Mouse (Mus musculus) layer of hippocampus, adult 18-20 months (tissue): ENCODE results near the gene Gna15. TPM values are rescaled to one million over a fixed set of nuclear protein-coding genes. Genes with fewer than 3 reads are reported as not detected.
A peak's percentile ranks its signal among the peaks of the same experiment; 100 is the strongest.

ENCODE experiments used
- DNase-seq, 2 experiments: peaks; one replicate each; pipeline ENCODE4 v3.0.0; 2022; ENCODE audit warnings: low spot score in 2 of 2
- long read RNA-seq: library from polyadenylated mRNA; stranded (forward); transcript quantifications from one replicate; pipeline ENCODE4 v2.0.0, GENCODE M21; 2021
- total RNA-seq, 2 experiments: library from RNA; stranded (reverse); gene quantifications; 2 replicates each; pipeline ENCODE4 v1.2.3; 2021

The Gna15 gene
- total RNA-seq, result 1 to 10 TPM; 3.9 to 4.4 TPM
- long read RNA-seq, transcript Gna15-201 (7 exons, 1,962 nt), result major isoform, 5 of 6 reads
- long read RNA-seq, partial matches to known transcripts, result 0 of 6 reads
- long read RNA-seq, other reads (novel, unspliced or antisense), result 1 of 6 reads

DNA sequence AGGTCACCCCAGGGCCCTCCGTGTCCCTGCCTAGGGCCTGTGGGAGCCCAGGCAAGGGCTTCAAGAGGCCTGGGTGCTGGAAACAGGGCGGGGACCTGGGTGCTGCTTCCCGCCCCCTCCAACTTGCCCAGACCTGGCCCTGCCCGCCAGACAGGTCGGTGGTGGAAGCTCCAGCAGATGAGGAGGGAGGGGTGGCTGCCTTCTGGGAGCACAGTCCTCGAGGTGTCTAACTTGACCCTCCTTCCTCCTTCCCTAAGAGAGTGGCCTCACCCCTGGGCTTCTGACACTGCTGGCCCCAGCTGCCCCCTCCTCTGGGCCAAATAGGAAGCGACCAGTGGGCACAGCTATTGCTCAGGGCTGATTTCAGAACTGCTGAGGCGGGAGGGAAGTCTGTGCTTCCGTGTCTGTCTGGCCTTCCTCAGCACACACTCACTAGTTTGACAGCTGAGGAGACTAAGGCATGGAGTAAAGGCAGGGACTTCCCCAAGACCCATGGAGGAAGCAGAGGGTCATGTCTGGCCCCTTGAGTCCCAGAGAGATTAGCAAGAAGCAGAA is at the start of gene Gna15:
Gene Gna15 (minus strand): TSS at position 175 of the 555 bp plus-strand sequence.
- no peak for DNase-seq

DNA sequence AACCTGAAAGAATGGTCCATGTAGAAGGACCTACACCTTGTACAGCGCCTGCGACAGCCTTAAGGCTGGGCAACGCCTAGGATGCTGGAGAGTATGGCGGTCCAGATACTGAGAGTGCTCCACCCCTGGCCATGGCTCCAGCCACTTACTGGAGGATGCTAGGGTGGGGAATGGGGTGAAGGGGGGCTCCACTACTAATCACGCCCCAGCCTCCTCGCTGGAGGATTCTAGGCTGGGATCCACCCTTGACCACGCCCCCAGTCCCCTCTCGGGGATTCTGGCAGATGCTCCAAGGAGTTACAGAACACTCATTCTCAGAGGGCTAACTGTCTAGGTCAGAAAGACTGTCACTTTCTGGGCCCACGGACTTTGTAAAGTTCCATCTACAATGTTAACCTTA is 49.0 kb upstream of the Gna15 start:
- DNase-seq, result no peak

DNA sequence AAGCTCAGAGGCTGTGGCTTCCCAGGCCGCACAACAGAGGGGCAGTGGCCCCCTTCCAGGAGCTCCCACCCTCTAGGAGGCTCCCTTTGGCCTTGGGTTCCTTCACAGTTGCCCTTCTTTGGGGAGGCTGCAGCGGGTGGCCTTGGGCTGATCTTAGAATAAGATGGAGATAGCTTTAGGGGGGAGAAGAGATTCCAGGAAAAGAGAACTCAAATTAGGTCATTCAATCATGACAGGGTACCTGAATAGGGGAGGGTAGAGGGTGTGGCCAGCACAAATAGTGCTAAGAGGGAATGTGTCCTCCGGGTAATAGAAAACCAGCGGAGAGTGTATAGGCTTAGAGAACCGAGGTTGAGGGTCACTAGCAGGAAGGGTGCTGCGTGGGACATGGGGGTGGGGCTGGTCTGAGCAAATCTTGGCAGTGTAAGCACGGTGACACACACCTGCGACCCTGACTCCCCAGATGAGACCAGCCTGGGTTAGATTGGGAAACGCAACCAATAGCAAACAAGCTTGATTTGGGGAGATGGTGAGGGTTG is 48.2 kb upstream of the Gna15 start:
- no peak for DNase-seq

DNA sequence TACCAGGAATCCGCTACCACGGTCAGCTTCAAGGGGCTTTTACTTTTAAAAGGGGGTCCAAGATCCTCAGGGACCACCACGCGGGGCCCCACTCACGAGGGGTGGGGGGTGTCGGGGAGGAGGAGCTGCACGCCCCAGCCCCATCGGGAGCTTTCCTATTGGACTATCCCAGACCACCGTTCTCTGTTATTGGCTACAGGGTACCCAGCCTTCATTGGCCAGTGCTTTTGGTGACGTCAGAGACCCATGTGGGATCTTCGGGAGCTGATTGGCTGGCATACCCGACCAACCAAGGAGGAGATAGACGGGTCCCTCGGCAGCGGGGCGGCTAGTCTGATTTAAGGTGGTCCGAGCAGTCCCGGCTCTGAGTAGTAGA is 47.5 kb upstream of the Gna15 start:
- peak; percentile 99 to 100 for DNase-seq

DNA sequence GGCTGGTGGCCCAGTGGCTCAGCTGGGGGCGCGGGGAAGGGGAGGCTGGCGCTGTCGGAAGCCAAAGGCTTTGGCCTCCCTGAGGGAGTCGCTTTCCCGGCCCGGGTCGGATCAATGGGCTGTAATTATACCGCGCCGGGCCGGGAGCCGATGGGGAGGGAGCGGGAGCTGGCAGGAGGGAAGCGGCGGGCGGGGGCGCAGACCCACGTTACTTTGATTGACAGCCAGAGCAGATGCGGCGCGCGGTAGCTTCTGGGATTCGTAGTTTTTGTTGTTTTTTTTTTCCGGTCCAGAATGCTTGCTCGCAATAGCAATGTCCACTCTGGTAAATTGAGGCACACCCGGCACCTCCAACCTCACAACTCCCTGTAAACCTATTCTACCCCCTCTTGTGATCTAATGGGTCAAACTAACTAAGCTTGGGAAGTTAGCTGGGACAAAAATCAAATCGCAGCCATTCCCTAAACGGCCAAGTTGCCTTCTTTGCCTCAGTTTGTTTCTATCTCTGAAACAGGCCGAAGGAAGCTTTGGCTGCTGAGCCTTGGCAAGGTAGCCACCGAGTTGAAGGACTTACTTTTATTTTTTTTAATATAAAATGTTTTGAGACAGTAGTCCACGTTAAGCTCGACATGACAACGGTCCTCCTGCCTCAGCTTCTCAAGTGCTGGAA is 46.9 kb upstream of the Gna15 start:
- peak; percentile 91 to 97 for DNase-seq

DNA sequence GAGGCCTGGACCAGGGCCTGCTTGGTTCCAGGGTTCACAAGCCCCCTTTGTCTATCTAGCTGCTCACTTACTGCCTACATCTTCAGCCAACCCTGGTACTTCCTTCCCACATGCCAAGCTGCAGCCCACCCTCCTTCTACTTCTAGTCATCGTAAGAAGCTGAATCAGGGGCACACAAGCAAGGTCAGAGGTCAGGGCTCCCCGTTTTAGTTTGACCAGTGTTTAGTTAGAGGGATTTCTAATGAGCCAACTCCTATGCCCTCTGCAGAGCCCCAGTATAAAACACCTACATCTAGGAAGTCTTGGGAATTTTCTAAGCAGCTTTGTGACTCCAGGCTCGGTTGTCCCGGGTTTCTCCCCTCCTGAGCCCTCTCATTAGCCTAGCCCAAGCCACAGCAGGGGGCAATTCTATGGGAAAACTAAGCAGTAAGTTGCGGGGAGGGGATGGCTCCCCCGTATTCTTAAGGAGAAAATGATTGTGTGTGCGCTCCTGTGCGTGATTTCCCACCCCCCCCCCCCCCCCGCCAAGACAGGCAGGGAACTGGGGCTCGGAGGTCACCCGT is 46.3 kb upstream of the Gna15 start:
- DNase-seq, result no peak

DNA sequence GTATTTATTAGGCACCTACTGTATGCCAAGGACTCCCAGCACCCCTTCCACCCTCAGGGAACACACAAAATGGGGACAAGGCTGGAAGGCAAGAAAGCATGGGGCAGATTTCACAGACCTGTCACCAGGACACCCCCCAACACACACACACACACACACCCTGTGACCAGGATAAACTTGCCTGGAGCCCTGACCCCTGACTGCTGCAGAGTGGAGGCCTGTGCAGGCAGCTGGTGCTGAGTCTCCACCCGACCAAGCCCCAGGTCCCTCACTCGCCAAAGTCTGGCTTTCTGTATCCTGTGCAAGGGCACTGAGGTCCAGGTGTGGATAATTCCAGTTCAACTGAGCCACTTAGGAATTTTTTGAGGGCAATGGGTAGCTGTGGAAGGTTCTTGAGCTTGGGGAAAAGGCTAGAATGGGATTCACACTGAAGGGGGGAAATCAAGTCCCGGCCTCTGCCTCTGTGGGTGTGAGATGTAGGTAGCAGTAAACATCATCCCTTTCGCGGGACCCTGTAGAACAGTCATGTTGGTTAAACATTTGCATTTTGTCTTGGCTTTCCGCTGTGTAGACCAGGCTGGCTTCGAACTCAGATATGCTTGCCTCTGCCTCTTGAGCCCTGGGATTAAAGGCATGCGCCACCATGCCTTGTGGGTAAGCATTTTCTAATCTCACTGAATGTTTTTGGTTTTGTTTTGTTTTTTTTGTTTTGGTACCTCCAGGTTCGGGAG is 45.6 kb upstream of the Gna15 start:
- DNase-seq, result no peak

DNA sequence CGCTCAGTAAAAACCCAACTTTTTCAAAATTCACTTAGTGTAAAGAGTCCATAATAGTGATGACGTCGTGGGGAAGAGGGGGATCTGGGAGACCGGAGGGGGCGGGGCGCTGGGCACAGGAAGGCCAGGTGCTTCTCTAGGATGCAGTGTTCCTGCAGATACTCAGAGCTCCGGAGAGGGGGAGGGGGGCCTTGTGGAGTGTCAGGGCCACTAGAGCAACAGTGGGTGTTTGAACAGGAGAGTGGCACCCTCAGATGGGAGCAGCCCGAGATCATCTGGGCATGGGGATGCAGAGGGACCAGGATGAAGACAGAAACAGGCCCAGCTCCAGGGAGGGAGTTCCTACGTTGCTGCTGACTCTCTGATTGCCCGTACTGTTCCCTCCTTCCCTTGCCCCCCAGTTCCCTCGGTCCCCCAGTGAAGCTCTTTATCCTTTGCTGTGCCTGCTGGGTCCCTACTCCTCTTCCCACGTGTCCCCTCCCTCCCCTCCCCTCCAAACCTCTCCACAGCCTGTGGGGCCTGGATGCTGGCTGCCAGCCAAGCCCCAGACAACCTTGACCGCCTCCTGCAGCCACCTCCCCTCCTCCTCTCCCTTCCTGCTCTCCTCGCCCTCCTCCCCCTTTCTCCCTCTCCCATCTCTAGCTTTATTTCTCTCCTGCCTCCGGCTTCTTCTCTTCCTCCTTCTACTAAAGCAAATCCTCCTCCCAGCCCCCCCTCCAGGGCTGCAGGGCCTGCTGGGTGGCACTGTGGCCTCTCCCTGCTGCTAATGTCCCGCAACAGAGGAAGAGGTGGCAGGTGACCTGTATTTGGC is 44.6 kb upstream of the Gna15 start:
- no peak for DNase-seq

DNA sequence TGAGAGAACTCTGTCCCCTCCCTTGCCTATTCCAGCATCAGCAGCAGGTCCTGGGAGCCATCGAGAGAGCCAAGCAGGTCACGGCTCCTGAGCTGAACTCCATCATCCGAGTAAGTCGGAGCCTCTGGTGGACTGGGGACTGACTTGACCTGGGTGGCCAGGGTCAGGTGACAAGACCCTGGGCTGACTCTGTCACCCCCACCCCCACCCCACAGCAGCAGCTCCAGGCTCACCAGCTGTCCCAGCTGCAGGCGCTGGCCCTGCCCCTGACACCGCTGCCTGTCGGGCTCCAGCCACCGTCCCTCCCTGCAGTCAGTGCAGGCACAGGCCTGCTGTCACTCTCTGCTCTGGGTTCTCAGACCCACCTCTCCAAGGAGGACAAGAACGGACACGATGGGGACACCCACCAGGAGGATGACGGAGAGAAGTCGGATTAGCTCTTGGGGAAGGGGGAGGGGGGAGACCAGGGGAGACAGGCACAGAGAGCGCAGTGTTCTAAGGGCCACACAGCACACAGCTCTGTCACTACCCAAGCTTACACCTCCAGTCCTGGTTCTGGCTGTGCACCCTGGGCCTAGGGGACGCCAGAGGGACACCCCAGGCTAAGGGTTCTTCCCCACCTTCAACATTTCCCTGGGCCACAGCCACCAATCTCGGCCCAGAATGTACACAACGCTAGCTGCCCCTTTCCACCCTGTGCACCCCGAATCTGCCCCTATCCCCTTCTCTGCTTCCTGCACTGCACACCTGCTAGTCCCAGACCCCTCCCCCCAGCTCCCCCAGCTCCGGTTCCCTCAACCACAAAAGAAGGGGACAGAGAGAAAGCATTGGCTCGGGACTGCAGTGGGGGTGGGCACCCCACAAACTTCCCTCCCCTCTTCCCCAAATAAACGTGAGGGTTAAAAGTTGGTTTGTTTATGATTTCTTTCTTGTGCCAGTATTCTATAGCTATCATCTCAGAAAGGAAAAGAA is 41.5 kb upstream of the Gna15 start:
- no peak for DNase-seq

DNA sequence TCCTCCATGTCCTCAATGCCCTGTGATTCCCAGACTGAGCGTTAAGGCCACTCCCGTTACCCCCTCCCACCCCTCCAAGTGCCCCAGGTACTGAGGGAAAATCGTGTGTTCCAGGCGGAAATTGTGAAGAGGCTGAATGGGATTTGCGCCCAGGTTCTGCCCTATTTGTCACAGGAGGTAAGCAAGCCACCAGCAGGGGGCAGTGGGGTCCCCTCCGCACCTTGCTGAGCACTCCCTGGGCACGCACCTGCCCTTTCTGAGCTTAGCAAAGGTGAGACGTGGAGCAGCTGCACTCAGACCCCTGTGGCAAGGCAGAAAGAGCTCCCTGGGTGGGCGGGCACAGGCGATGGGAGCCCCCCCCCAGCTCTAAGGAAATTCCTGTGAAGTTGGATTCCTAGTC is 40.7 kb upstream of the Gna15 start:
- DNase-seq, result peak in 1 of 2 experiments; percentile 70

DNA sequence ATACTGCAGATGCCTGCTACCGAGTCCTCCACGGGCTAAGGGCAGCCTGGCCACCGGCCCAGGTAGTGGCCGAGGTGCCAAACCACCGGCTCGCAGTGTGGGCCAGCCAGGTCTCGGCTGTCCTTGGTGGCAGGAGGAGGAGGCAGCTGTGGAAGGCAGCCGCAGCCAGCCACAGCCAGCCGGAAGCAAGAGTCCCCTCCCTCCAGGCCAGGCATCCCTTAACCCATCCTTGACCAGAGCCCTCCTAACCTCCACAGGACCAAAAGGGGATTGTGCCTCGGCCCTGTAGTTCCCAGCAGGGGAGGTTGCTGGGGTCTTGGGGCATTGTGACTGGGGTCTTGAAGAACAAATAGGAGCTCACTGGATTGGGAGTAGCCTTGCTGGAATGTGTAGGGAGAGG is 40.2 kb upstream of the Gna15 start:
- DNase-seq, result no peak

DNA sequence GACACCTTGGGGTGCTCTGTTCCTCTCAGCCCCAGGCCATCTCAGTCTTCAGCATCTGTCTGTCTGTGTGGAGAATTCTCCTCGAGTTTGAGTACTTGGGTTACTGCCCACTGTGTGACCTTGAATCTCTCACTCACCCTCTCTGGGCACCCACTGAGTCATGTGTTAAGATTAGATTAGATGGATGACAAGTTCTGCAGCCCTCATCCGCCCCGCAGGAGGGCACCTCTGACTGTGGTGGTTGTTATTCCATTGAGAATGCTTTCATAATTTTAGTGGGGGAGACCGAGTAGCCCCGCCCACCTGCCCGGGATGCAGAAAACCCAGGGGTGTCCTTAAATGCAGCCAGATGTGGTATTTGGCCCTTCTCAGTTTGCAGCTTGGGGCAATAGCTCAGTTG is 39.5 kb upstream of the Gna15 start:
- DNase-seq, result no peak

DNA sequence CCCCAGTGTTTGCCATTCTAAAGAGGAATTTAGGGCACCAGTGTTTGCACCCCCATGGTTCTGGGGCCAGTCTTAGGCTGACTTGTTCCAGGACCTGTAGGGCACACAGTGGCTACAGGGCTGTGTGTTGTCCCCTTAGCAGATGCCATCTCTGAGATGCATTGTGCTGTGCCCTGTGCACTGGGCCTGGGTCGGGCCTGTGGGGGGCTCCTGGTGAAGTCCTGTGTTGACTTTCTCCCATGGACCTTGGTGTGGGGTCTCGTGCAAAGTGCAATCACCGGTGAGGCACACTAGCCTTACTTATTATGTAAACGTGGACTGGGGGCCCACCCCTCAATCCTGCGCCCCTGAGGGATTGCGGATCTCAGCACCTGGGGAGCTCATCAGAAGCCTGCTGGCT is 38.4 kb upstream of the Gna15 start:
- no peak for DNase-seq

DNA sequence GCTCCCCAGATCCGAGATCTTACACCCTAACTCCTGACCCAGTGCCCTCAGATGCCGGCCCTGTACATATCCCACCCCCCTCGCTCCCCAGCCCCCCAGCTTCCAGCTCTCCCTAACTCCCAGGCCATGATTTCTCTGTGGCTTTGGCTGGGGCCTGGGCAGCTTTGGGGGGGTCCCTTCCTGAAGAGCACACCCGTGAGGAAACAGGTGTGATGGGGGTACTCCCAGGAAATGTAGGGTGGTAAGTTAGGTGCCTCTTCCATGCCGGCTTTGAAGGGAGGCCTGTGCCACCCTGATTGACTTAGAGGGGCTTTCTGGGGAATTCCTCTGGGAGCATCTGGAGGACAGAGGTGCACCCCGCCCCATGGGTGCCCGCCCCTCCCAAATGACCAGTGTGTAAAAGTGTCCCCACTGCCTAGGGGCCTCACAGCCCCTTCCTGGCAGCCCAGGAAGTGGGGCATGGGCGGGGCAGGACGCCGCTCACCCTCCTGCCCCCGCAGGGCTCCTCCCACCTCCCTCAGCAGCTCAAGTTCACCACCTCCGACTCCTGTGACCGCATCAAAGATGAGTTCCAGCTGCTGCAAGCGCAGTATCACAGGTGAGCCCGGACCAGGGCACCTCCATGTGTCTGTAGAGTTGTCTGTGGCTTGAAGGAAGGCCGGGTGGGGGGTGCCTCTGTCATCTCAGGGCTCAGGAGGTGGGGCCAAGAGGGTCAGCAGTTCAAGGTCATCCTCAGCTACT is 36.9 kb upstream of the Gna15 start:
- no peak for DNase-seq

DNA sequence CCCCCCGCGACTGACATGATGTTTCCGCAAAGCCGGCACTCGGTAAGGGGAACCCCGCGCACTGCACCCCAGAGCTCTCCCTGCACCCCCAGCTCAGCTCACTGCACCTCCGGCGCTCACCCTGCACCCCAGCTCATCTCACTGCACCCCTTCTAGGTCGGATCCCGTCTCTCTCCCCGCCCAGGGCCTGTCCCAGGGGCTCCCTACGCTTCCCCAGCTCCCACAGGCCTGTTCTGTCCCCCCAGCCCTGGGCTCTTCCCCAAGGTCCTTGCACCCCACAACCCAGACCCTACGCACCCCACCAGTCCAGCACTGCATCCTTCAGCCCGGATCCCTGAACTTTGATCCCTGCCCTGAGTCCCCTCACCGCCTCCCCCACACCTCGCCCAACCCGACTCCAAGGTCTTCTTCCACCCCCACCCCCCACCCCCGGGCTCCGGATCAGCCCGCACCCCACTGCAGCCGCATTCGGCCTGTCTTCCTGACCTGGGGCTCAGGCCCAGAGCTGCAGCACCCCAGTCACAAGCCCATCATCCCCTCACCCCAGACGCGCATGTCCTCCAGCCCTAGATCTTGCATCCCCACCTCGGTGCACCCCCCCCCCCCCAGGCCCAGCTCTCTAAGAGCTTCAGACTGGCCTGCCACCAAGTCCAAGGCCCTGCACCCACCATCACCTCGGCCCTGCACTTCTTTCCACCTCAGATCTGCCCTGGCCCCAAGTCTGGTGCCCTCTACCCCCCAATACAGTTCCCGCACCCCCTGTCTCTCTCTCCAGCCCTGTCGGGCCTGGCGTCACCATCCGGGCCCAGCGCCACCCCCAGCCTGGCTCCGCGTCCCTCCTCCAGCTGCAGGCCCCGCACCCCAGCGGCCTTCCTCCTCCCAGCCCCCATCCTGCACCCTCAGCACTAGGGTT is 35.9 kb upstream of the Gna15 start:
- peak; percentile 63 to 75 for DNase-seq

DNA sequence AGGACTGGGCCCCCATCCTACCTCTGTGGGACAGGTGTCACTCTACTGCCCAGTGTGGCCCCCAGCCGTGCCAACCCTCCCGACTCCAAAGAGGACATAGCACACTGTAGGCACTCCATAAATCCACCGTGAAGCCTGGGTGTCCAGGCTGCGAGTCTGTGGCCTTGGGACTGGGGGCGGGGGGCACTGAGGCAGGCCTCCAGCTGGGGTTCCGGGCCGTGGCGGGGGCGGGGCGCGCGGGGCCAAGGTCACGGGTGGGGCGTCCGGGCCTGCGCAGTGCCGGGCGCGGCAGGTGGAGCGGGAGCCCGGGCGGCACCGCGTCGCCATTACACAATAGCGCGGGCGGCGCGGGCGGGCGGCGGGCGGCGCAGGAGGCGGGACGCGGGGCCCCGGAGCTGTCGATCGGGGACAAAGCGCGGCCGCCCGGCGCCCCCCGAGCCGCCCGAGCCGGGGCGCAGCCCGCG is 35.2 kb upstream of the Gna15 start, which contains the start of gene Aes:
Gene Aes (plus strand): TSS at position 326 of the 464 bp plus-strand sequence.
- peak; percentile 60 to 74 for DNase-seq

DNA sequence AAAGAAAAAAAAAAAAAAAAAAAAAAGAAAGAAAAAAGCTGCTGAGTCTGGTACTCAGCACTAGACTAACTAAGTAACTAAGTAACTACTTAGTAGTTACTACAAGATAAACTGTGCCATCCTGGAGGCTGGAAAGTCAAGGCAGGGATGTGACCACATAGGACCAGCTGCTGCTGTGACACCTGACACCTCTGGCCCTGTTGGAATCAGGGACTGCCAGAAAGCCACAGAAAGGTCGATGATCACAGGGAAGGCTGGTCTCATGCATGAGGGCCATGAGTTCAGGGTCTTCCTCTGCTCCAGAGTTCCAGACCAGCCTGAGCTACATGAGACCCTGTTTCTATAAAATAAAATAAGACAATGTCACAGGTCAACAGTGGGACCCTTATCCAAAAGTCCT is 33.5 kb upstream of the Gna15 start:
- DNase-seq, result no peak

DNA sequence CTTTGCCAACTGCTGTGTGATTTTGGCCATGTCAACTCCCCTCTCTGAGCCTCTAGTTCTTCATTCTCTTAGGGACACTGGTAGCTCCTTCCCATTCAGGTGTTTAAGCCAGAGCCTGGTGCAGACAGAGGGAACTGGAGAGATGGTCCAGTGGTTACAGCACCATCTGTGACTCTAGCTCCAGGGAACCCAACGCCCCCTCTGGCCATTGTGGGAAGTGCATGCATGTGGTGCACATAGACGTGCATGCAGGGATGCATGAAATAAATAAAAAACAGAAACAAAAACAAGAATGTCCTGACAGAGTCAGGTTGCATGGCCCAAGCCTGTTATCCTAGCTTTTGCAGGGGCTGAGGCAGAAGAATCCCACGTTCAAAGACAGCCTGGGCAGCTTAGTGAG is 32.3 kb upstream of the Gna15 start:
- DNase-seq, result no peak
